Mouse (Mus musculus): ENCODE measurements around the gene Tmem151b.

Gene Tmem151b

DNA sequence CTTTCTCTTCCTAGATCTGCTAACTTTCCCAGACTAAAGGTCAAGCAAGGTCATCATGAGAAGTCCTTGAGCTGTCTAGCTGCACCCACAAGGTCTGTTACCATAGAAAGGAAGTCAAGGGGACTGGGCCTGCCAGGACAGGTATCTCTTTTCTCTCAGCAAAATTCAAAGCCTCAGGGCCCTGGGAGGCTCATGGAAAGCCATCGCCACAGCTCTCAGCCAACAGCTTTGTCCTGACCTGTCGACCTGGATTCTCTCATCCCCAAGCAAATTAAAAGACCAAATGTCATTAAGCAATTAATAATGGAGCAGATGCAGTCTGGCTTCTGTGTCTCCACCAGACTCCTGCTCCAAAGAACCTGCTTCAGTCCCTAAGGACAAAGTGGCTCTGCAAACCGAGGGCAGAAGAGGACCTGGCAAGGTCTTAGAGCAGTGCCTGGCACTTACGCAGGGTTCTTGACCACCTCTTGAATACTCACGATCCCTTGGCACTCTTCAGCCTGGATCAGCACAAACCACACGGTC lies 43.5 kb downstream of the Tmem151b start:
- peak; percentile 30 for DNase-seq

DNA sequence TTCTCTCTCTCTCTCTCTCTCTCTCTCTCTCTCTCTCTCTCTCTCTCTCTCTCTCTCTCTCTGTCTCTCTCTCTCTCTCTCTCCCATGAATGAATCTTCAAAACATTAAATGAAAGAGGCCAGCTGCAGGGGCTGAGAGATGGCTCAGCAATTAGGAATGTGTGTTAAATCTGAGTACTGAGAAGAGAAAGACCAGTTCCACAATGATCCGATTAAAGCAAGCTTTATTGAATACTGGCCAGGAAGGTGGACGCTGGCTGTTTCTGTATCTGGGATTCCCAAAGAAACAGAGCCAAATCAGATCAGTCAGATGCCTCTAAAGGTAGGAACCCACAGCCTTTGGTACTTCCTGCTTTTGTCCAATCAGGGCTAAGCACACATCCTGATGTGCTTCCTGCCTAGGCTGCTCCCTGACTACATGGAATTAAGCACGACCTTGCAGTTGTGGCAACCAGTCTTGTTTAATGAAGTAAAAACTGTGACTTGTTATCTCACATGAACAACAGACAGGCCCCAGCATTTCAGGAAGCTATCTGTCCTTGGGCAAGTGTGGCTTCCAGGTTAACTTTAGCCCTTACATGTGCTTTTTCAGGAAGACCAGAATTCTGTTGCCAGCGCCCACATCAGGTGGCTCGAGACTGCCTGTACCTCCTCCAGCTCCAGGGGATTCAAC lies 46.0 kb downstream of the Tmem151b start:
- no peak for DNase-seq

DNA sequence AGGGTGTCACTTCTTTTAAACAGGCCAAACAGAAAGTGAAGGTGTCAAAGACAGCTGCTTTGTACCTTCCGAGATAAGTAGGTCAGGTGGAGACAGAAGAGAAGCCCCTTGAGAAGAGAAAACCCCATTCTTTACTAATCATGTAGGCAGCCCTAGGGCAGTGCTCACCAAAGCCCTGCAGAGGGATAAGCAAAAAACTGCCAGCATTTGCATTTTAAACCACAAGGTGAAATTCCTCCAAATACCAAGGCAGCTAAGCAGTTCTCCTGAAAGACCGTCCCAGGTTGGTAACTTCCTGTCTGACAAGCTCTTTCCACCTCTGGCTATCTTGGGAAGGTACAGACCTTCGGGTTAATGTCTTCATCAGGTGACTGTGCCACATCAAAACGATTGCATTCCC lies 47.2 kb downstream of the Tmem151b start:
- no peak for DNase-seq

DNA sequence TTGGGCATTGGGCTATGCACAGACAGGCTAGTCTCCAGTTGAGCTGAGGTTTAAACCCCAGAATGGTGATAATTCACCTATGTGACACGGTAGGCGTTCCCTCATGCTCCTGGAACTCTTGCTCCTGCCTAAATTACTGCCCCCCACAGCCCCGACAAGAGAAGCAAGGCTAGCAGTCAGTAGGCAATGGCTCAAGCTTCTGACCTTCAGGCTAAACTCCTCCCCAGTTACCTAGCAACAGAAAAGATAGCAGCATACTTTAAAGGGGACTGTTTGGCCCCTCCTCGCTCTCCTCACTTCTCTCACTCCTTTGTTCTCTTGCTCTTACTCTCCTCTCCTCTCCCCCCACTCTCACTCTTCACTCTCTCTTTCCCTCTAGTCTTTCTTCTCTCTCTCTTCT lies 48.5 kb downstream of the Tmem151b start:
- no peak for DNase-seq

DNA sequence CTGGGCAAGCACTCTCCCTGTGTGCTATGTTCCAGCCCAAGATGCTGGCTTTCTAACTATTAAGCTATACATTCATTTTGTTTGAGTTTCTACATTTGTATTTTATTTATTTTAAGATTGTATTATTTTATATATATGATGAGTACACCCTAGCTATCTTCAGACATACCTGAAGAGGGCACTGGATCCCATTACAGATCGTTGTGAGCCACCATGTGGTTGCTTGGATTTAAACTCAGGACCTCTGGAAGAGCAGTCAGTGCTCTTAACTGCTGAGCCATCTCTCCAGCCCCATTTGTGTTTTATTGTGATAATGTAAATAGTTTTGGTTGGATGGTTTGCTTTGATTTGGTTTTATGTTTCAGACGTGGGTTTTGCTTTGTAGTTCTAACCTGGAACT lies 50.0 kb downstream of the Tmem151b start:
- DNase-seq, result no peak

DNA sequence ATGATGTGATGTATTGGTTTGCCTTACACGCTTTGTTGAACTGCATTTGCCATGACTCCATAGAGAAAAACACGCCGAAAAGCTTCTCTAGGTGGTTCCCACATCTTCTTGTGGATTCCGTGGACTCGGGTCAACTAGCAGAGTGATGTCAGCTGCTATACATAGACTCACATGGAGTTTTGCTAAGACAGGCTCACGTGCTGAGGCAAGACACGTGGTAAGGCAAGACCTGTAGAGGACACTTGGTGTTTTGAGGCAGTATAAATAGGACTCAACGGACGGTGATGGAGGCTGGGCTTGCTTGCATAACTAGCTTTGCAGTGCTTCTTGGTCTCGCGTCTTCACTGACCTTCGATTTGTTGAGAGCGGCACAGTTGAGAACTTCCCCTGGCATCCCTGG lies 51.1 kb downstream of the Tmem151b start:
- DNase-seq, result no peak

DNA sequence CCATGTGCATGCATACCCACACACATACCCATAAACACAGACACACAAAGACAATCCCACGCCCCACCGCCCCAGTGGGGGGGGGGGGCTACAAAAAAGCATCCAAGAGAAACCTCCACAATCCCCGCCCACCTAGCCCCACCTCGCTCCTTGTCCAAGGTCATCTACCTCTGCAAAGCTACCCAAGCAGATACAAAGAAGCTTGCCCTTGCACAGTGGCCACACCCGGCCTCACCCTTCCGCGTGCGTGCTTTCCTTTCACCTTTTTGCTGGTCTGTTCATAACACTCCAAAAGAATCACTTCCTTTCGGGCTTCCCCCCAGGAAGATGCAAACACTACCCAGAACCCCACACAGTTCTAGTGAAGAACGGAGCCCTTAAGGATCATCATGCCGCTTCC lies 54.1 kb downstream of the Tmem151b start:
- DNase-seq, result no peak

Measured in cerebellum, adult 8-10 months (tissue).